Mouse (Mus musculus) liver, embryonic 11.5 days (tissue): Measurements from ENCODE around the gene Kcnj2. TPM values are rescaled to one million over a fixed set of nuclear protein-coding genes. Genes with fewer than 3 reads are reported as not detected.

ENCODE experiments used
- ATAC-seq: fragments of 200-750 bp; cut with Nextera tagmentation; replicated peaks from 2 replicates; pipeline ENCODE4 v1.8.0; 2017; ENCODE audit warnings: moderate number of reproducible peaks, mild to moderate bottlenecking, moderate TSS enrichment, moderate library complexity; ENCODE audit not compliant: low FRiP score
- DNase-seq: peaks from one replicate; pipeline ENCODE4 v3.0.0-alpha.2; 2017; ENCODE audit warnings: low spot score
- H3K27ac ChIP-seq: fragments of 300-500 bp; sonication (generic); 2 replicates; pipeline ENCODE4 v1.5.1; 2014; ENCODE audit warnings: mild to moderate bottlenecking, low read depth, low read length, control low read depth
- H3K27me3 ChIP-seq: fragments of 300-500 bp; sonication (generic); replicated peaks from 2 replicates; pipeline ENCODE4 v1.6.1; 2014; ENCODE audit warnings: low read length, mixed read lengths; ENCODE audit not compliant: control insufficient read depth, insufficient read depth
- H3K36me3 ChIP-seq: fragments of 300-500 bp; sonication (generic); 2 replicates; pipeline ENCODE4 v1.6.1; 2014; ENCODE audit warnings: mild to moderate bottlenecking, low read length, moderate library complexity, mixed read lengths; ENCODE audit not compliant: control insufficient read depth, insufficient read depth
- H3K4me1 ChIP-seq: fragments of 300-500 bp; sonication (generic); replicated peaks from 2 replicates; pipeline ENCODE4 v1.6.1; 2014; ENCODE audit warnings: low read length, mixed read lengths; ENCODE audit not compliant: control insufficient read depth, insufficient read depth
- H3K4me2 ChIP-seq: fragments of 300-500 bp; sonication (generic); 2 replicates; pipeline ENCODE4 v1.6.1; 2014; ENCODE audit warnings: mild to moderate bottlenecking, control low read depth, moderate library complexity
- H3K4me3 ChIP-seq: fragments of 300-500 bp; sonication (generic); 2 replicates; pipeline ENCODE4 v1.5.1; 2014; ENCODE audit warnings: low read depth, low read length, control low read depth
- H3K9ac ChIP-seq: fragments of 300-500 bp; sonication (generic); 2 replicates; pipeline ENCODE4 v1.6.1; 2014; ENCODE audit warnings: low read depth, low read length, control low read depth
- H3K9me3 ChIP-seq: fragments of 300-500 bp; sonication (generic); 2 replicates; pipeline ENCODE4 v1.6.1; 2016; ENCODE audit warnings: low read length, inconsistent platforms, mixed read lengths; ENCODE audit not compliant: control insufficient read depth
- WGBS: fragments of 180-500 bp; shearing (Covaris S2); extraction: QIAGEN DNeasy Blood & Tissue Kit; methylation state at CpG from one replicate; pipeline ENCODE4 v1.1.7; 2014; 5-methylcytosine and 5-hydroxymethylcytosine counted together
- polyA plus RNA-seq: library from polyadenylated mRNA; unstranded; fragments of >200 nt; fragmentation: Nextera tagmentation; extraction: Ambion mirVana; gene quantifications from 2 replicates; pipeline ENCODE4 v1.2.1, GENCODE M21; 2014

Kcnj2 gene
- polyA plus RNA-seq = 0.32 and 0.33 TPM in 2 replicates

- peak; percentile 87 for DNase-seq
- WGBS = 0% methylated on average over 28 of the region's 28 CpGs
- Histone ChIP-seq H3K4me2 (peak within 1 kb of the TSS; percentile 96), H3K27ac (no peak within 1 kb of the TSS), H3K4me1 (peaks cover 4% of the 10 kb centered on the region; the same call in 1 of the 2 replicates), H3K36me3 (no peaks in the 10 kb centered on the region), H3K9ac (peak within 1 kb of the TSS; percentile 52; the same call in 1 of the 2 replicates), H3K4me3 (peak within 1 kb of the TSS; percentile 49), H3K9me3 (no peaks in the 10 kb centered on the region), H3K27me3 (peaks cover 16% of the 10 kb centered on the region)
- peak; percentile 100 for ATAC-seq
Measured at GRCm38 (mm10) chr11:111065635-111066298, at the start of gene Kcnj2. TSS of gene Kcnj2 (plus strand) at chr11:111066164.

GRCm38 (mm10) chr11:111016206-111016605 is 49.8 kb upstream of the Kcnj2 start:
- WGBS = 83% methylated on average over 3 of the region's 3 CpGs
- no peak overlapping the region for H3K4me2 ChIP-seq
- no peaks in the 10 kb centered on the region for H3K36me3 ChIP-seq
- no peak for ATAC-seq
- no peak for DNase-seq
- H3K4me1 ChIP-seq = no peaks in the 10 kb centered on the region
- H3K27me3 ChIP-seq = no peaks in the 10 kb centered on the region
- H3K9ac ChIP-seq = no peak overlapping the region
- H3K9me3 ChIP-seq = no peaks in the 10 kb centered on the region
- no peak overlapping the region for H3K4me3 ChIP-seq
- H3K27ac ChIP-seq = no peak overlapping the region

GRCm38 (mm10) chr11:111020211-111020610 is 45.8 kb upstream of the Kcnj2 start:
- no peak overlapping the region for H3K4me3 ChIP-seq
- no peaks in the 10 kb centered on the region for H3K4me1 ChIP-seq
- ATAC-seq = no peak
- no peak overlapping the region for H3K27ac ChIP-seq
- 51% methylated on average over 2 of the region's 2 CpGs for WGBS
- no peak for DNase-seq
- H3K4me2 ChIP-seq = no peak overlapping the region
- no peaks in the 10 kb centered on the region for H3K27me3 ChIP-seq
- H3K36me3 ChIP-seq = no peaks in the 10 kb centered on the region
- H3K9ac ChIP-seq = no peak overlapping the region
- no peaks in the 10 kb centered on the region for H3K9me3 ChIP-seq

- Histone ChIP-seq H3K27me3 (no peaks in the 10 kb centered on the region), H3K9ac (no peak overlapping the region), H3K36me3 (no peaks in the 10 kb centered on the region), H3K4me2 (no peak overlapping the region), H3K4me1 (no peaks in the 10 kb centered on the region), H3K27ac (no peak overlapping the region), H3K9me3 (no peaks in the 10 kb centered on the region), H3K4me3 (no peak overlapping the region)
- DNase-seq (no peak), ATAC-seq (no peak)
- 72% methylated on average over 8 of the region's 8 CpGs for WGBS
Measured at GRCm38 (mm10) chr11:111022681-111023281, 43.2 kb upstream of the Kcnj2 start.

GRCm38 (mm10) chr11:111042175-111042574 is 23.8 kb upstream of the Kcnj2 start:
- no peak overlapping the region for H3K4me2 ChIP-seq
- DNase-seq = no peak
- no peaks in the 10 kb centered on the region for H3K4me1 ChIP-seq
- H3K9ac ChIP-seq = no peak overlapping the region
- H3K36me3 ChIP-seq = no peaks in the 10 kb centered on the region
- no peak overlapping the region for H3K27ac ChIP-seq
- no peaks in the 10 kb centered on the region for H3K9me3 ChIP-seq
- no peak for ATAC-seq
- 44% methylated on average over 5 of the region's 5 CpGs for WGBS
- H3K4me3 ChIP-seq = no peak overlapping the region
- H3K27me3 ChIP-seq = no peaks in the 10 kb centered on the region

- Histone ChIP-seq H3K27ac (no peak overlapping the region), H3K4me1 (no peaks in the 10 kb centered on the region), H3K27me3 (no peaks in the 10 kb centered on the region), H3K9me3 (no peaks in the 10 kb centered on the region), H3K9ac (no peak overlapping the region), H3K36me3 (no peaks in the 10 kb centered on the region), H3K4me2 (no peak overlapping the region), H3K4me3 (no peak overlapping the region)
- no peak for ATAC-seq
- WGBS = 81% methylated on average over 4 of the region's 4 CpGs
- no peak for DNase-seq
Measured at GRCm38 (mm10) chr11:111043298-111043697, 22.7 kb upstream of the Kcnj2 start.

GRCm38 (mm10) chr11:111054252-111054651 is 11.7 kb upstream of the Kcnj2 start:
- no peak for ATAC-seq
- Histone ChIP-seq H3K4me3 (no peak overlapping the region), H3K4me2 (no peak overlapping the region), H3K36me3 (no peaks in the 10 kb centered on the region), H3K9ac (no peak overlapping the region), H3K9me3 (no peaks in the 10 kb centered on the region), H3K4me1 (no peaks in the 10 kb centered on the region), H3K27me3 (no peaks in the 10 kb centered on the region), H3K27ac (no peak overlapping the region)
- no peak for DNase-seq
- WGBS = 62% methylated on average over 3 of the region's 3 CpGs

GRCm38 (mm10) chr11:111054854-111055822 is 10.8 kb upstream of the Kcnj2 start:
- WGBS = 83% methylated on average over 8 of the region's 8 CpGs
- no peak for DNase-seq
- no peaks in the 10 kb centered on the region for H3K36me3 ChIP-seq
- no peak overlapping the region for H3K27ac ChIP-seq
- no peaks in the 10 kb centered on the region for H3K4me1 ChIP-seq
- H3K4me2 ChIP-seq = no peak overlapping the region
- ATAC-seq = no peak
- no peak overlapping the region for H3K9ac ChIP-seq
- no peaks in the 10 kb centered on the region for H3K27me3 ChIP-seq
- no peak overlapping the region for H3K4me3 ChIP-seq
- H3K9me3 ChIP-seq = no peaks in the 10 kb centered on the region
